Mouse (Mus musculus): ENCODE measurements around the gene Anxa7. TPM values are rescaled to one million over a fixed set of nuclear protein-coding genes. Genes with fewer than 3 reads are reported as not detected.

Gene Anxa7
- polyA plus RNA-seq, 1 experiment from 2014 or later: 20.6 TPM

Other genes starting within 250 kb of the Anxa7 start
- 0.09 TPM in 1 of 2 replicates, not detected in the other for gene Kcnk16, start 210.9 kb downstream of the Anxa7 start, polyA plus RNA-seq (2015; fragmentation: Nextera tagmentation; extraction: Ambion mirVana)
- gene Nudt13, start 185.4 kb downstream of the Anxa7 start, polyA plus RNA-seq (2015; fragmentation: Nextera tagmentation; extraction: Ambion mirVana): 15.8 and 16.4 TPM in 2 replicates
- 46.5 and 52.5 TPM in 2 replicates for gene Ecd, start 132.0 kb downstream of the Anxa7 start, polyA plus RNA-seq (2015; fragmentation: Nextera tagmentation; extraction: Ambion mirVana)
- gene Fam149b, start 132.0 kb downstream of the Anxa7 start, polyA plus RNA-seq (2015; fragmentation: Nextera tagmentation; extraction: Ambion mirVana): 40.1 and 40.4 TPM in 2 replicates
- gene Dnajc9, start 91.2 kb downstream of the Anxa7 start, polyA plus RNA-seq (2015; fragmentation: Nextera tagmentation; extraction: Ambion mirVana): 129 and 131 TPM in 2 replicates
- gene Mrps16, start 86.5 kb downstream of the Anxa7 start, polyA plus RNA-seq (2015; fragmentation: Nextera tagmentation; extraction: Ambion mirVana): 64.7 and 68.0 TPM in 2 replicates
- gene Cfap70, start 27.9 kb downstream of the Anxa7 start, polyA plus RNA-seq (2015; fragmentation: Nextera tagmentation; extraction: Ambion mirVana): 1.2 and 1.9 TPM in 2 replicates
- 0.30 and 0.41 TPM in 2 replicates for gene Mss51, start 16.8 kb upstream of the Anxa7 start, polyA plus RNA-seq (2015; fragmentation: Nextera tagmentation; extraction: Ambion mirVana)
- 67.1 and 87.0 TPM in 2 replicates for gene Ppp3cb, start 66.4 kb upstream of the Anxa7 start, polyA plus RNA-seq (2015; fragmentation: Nextera tagmentation; extraction: Ambion mirVana)
- 8.7 and 10.6 TPM in 2 replicates for gene Usp54, start 160.9 kb upstream of the Anxa7 start, polyA plus RNA-seq (2015; fragmentation: Nextera tagmentation; extraction: Ambion mirVana)
- 0.15 and 3.7 TPM in 2 replicates for gene Myoz1, start 176.4 kb upstream of the Anxa7 start, polyA plus RNA-seq (2015; fragmentation: Nextera tagmentation; extraction: Ambion mirVana)
- gene Synpo2l, start 188.2 kb upstream of the Anxa7 start, polyA plus RNA-seq (2015; fragmentation: Nextera tagmentation; extraction: Ambion mirVana): 0.23 and 1.6 TPM in 2 replicates
- 80.6 and 103 TPM in 2 replicates for gene Sec24c, start 194.2 kb upstream of the Anxa7 start, polyA plus RNA-seq (2015; fragmentation: Nextera tagmentation; extraction: Ambion mirVana)
- 29.1 and 30.1 TPM in 2 replicates for gene Fut11, start 214.8 kb upstream of the Anxa7 start, polyA plus RNA-seq (2015; fragmentation: Nextera tagmentation; extraction: Ambion mirVana)
- gene Chchd1, start 222.9 kb upstream of the Anxa7 start, polyA plus RNA-seq (2015; fragmentation: Nextera tagmentation; extraction: Ambion mirVana): 148 and 163 TPM in 2 replicates
- gene Zswim8, start 227.4 kb upstream of the Anxa7 start, polyA plus RNA-seq (2015; fragmentation: Nextera tagmentation; extraction: Ambion mirVana): 36.1 and 42.2 TPM in 2 replicates

All from hindbrain, embryonic 16.5 days (tissue).